Mouse (Mus musculus): Measurements from ENCODE around the gene Abca2.

DNA sequence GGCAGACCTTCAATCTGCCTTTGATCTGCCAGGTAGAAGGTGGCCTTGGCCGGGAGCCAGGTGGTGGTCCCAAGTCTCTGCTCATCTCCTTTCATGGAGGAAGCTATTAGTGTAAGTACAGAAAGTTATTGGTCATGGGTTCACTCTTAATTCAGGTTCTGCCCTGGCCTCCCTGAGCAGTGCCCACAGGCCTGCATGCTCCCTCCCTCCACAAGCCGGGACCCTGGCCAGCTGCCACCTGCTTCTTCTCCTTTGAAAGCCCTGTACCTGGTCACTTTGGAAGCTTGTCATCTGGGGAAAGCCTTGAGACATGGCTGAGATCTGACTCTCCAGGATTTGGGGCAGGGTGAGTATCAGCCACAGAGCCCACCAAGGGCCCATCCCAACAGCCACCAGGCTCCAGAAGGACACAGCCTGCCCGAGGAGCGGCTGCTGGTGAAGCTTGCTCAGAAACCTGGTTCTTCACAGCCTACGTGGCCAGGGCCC, 65.0 kb downstream of the Abca2 start, which contains the start of gene Lcn12:
- TF ChIP-seq CTCF (IDR thresholded peaks at IDR 0.05; ENCODE audit: extremely low read depth, insufficient read depth, insufficient read length, insufficient replicate concordance) (no peak), POLR2A (IDR thresholded peaks at IDR 0.05; ENCODE audit: low read depth, low read length) (no peak)

Measured in spleen, adult 2 months (tissue).